Mouse (Mus musculus) testis, postnatal 10 days (tissue): ENCODE measurements around the gene Spata31d1b.

Experiments
- DNase-seq: peaks from one replicate; pipeline ENCODE4 v3.0.0; 2021; ENCODE audit warnings: low spot score

The Spata31d1b gene

DNA sequence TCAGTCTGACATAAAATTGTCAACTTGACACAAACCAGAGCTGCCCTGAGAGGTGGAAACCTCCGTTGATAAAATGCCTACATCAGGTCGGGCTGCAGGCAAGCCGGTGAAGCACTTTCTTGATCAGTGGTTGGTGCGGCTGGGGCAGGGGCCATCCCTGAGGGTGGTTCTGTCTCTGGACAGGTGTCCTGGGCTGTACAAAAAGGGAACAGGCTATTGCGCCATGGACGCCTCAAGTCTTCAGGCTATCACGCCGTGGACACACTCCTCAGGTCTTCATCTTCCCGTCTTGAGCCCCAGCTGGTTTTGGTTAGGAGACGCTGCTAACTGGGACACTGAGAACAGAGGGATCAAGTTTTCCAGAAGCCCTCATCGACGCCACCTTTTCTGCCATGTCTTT lies 38.2 kb downstream of the Spata31d1b start:
- no peak for DNase-seq

DNA sequence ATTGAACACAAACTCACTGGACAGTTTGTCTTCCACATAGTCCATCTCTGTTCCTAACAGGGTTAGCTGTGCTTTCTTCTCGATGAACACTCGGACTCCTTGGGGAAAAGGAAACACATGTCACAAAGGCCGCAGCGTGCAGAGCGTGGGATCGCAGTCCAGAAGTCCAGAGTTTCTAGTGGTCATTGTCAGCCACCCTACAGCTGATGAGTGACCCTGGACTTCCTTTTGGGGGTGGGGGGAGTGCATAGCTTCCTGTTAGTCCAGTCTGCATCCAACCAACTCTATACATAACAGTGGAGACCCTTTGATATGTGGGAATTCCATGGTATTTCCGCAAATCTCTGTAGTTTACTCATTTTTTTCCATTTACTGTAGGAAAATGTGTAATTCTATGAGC lies 44.8 kb downstream of the Spata31d1b start:
- DNase-seq = no peak

DNA sequence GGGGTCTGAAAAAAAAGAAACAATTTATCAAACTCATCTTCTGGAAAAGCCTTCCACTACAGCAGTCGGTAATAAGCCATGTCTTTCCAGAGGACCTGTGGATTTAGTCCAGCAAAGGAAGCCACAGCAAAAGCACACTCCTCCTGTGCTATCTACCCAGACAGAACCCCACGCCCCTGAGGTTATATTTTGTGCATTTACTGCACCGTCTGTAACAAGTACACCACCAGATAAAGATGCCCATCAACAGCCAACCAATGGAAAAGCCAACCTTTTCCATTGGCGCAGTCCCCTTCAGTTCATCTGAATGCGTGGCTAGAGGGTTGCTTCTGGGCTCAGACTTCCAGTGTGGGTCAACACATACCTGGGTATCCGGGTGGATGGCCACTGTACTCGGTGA lies 50.7 kb downstream of the Spata31d1b start:
- no peak for DNase-seq

DNA sequence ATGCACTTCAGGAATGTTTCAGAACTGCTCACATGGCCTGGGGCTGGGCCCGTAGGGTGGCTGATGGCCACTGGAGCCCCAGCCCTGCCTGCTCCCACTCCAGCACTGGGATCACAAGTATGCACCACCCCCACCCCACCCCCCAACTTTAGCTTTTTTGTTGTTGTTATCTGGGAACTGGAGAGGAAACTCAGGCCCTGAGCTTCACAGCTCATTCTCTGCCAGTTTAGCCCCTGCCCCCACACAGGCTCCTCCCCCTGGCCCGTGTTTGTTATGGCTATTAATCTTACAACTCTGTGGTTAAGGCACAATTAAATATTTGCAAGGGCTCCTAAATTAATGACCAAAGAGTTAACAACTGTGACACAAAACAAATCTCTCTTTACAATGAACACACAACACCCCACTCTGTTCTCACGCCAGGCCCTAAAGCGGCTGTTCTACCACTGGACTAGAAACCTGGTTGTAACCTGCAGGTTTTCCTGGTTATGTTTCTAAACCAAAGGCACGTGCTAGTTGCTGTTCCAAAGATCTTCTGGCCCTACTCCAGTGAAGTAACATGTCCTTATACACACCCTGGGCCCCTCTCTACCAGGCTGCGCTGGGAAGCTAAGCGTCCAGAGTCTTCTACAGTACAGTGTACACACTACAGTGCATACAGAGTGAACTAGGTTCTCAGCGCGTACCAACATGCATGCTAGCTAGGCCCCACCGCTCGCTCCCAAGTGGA lies 54.9 kb downstream of the Spata31d1b start:
- DNase-seq = peak; percentile 59

DNA sequence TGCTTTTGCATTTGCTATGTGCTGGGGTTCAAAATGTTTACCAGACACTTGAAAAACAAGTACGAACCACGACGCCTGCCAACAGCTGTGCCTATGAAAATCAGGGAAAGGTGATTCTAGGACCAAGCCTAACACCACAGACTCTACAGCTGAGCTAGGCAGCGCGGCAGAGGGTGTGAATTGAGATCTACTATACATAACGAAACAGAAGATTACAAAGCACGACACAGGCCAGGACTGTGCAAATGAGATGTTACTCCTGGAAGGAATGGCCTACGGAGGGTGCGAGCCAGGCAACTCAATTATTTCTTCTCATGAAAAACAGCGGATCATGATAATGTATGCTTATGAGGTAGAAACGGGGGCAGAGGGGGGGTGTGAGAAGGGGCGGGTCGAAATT lies 56.4 kb downstream of the Spata31d1b start:
- DNase-seq = no peak
